In genomic region chr8:46546431-46547176, GRCm38 (mm10) we compare ENCODE assay signal across 8 mouse cellular contexts. TPM values are rescaled to one million over a fixed set of nuclear protein-coding genes. Genes with fewer than 3 reads are reported as not detected.
DNase-seq lines count a peak whose midpoint lies in the region; ATAC-seq and TF ChIP-seq lines count a peak whose summit lies in the region.

No protein-coding gene starts in this region.

- no peak overlapping the region for H3K4me2 ChIP-seq in hindbrain, postnatal 0 days (ENCODE audit: low read depth, low read length)
- H3K4me2 ChIP-seq in hindbrain, embryonic 12.5 days (replicated peaks), result no peak overlapping the region
- H3K4me2 ChIP-seq in intestine, embryonic 16.5 days (ENCODE audit: low read depth, low read length), result no peak overlapping the region

- no peaks in the 10 kb centered on the region for H3K4me1 ChIP-seq in hindbrain, postnatal 0 days (ENCODE audit: insufficient read depth, low read length)
- H3K4me1 ChIP-seq in hindbrain, embryonic 12.5 days, result peaks cover 3% of the 10 kb centered on the region; the same call in 1 of the 2 replicates
- H3K4me1 ChIP-seq in intestine, embryonic 16.5 days (ENCODE audit: control insufficient read depth, insufficient read depth, low read length), result peaks cover 14% of the 10 kb centered on the region

- H3K9ac ChIP-seq in hindbrain, postnatal 0 days (replicated peaks; ENCODE audit: low read length), result no peak overlapping the region
- H3K9ac ChIP-seq in hindbrain, embryonic 12.5 days, result no peak overlapping the region
- H3K9ac ChIP-seq in intestine, embryonic 16.5 days (ENCODE audit: low read depth, low read length), result no peak overlapping the region

- no peak overlapping the region for H3K4me3 ChIP-seq in hindbrain, postnatal 0 days (ENCODE audit: low read length)
- no peak overlapping the region for H3K4me3 ChIP-seq in hindbrain, embryonic 12.5 days
- no peak overlapping the region for H3K4me3 ChIP-seq in intestine, embryonic 16.5 days (ENCODE audit: low read length)

- no peaks in the 10 kb centered on the region for H3K27me3 ChIP-seq in hindbrain, postnatal 0 days (ENCODE audit: insufficient read depth, low read length)
- no peaks in the 10 kb centered on the region; the same call in 1 of the 2 replicates for H3K27me3 ChIP-seq in hindbrain, embryonic 12.5 days
- H3K27me3 ChIP-seq in intestine, embryonic 16.5 days (replicated peaks; ENCODE audit: control insufficient read depth, insufficient read depth, low read length), result no peaks in the 10 kb centered on the region

- DNase-seq in hindbrain, postnatal 0 days (ENCODE audit: low spot score), result peak; percentile 4
- DNase-seq in adrenal gland, postnatal 36 days, result peak; percentile 58 to 60
- peak; percentile 51 for DNase-seq in lung, postnatal 14 days
- DNase-seq in left cerebral cortex, adult 8-10 months (ENCODE audit: low spot score in 2 of 2), result no peak
- no peak for DNase-seq in layer of hippocampus, adult 9-11 months
- no peak for DNase-seq in cerebellum, adult 11-12 months

- no peak for TF ChIP-seq CTCF in hindbrain, postnatal 0 days (IDR thresholded peaks at IDR 0.05; ENCODE audit: low read depth)

- no peaks in the 10 kb centered on the region for H3K36me3 ChIP-seq in hindbrain, postnatal 0 days (ENCODE audit: insufficient read depth, low read length)
- no peaks in the 10 kb centered on the region for H3K36me3 ChIP-seq in hindbrain, embryonic 12.5 days
- H3K36me3 ChIP-seq in intestine, embryonic 16.5 days (ENCODE audit: control insufficient read depth, insufficient read depth, low read length), result no peaks in the 10 kb centered on the region

- H3K27ac ChIP-seq in hindbrain, postnatal 0 days, result no peak overlapping the region
- no peak overlapping the region for H3K27ac ChIP-seq in hindbrain, embryonic 12.5 days
- H3K27ac ChIP-seq in intestine, embryonic 16.5 days (ENCODE audit: low read length), result no peak overlapping the region

- ATAC-seq in hindbrain, postnatal 0 days, result no peak
- ATAC-seq in hindbrain, embryonic 12.5 days (ENCODE audit: low FRiP score), result no peak
- peak; percentile 21; the same call in 1 of the 2 replicates for ATAC-seq in intestine, embryonic 16.5 days

- WGBS in hindbrain, postnatal 0 days, result 67% methylated on average over 11 of the region's 11 CpGs
- 81% methylated on average over 11 of the region's 11 CpGs for WGBS in hindbrain, embryonic 12.5 days
- 75% methylated on average over 11 of the region's 11 CpGs for WGBS in intestine, embryonic 16.5 days

- H3K9me3 ChIP-seq in hindbrain, postnatal 0 days (ENCODE audit: low read length), result no peaks in the 10 kb centered on the region
- H3K9me3 ChIP-seq in hindbrain, embryonic 12.5 days (replicated peaks), result no peaks in the 10 kb centered on the region
- H3K9me3 ChIP-seq in intestine, embryonic 16.5 days (ENCODE audit: control insufficient read depth, low read length), result no peaks in the 10 kb centered on the region

RNA-seq across cellular contexts. Expression of gene Cenpu, which starts 5.2 kb away (rescaled TPM):
- 2.2 and 6.0 TPM in 2 replicates for total RNA-seq in hindbrain, postnatal 0 days (2014; rRNA removed)
- 7.5 and 8.0 TPM in 2 replicates for polyA plus RNA-seq in hindbrain, postnatal 0 days (2015; fragmentation: Nextera tagmentation; extraction: Ambion mirVana)
- polyA plus RNA-seq in hindbrain, embryonic 12.5 days (2016; fragmentation: Nextera tagmentation; extraction: Ambion mirVana), result 16.2 and 18.1 TPM in 2 replicates
- 1 to 10 TPM; 1.8 to 3.1 TPM for total RNA-seq in adrenal gland, postnatal 36 days (2021)
- 9.0 and 12.7 TPM in 2 replicates for polyA plus RNA-seq in intestine, embryonic 16.5 days (2015; fragmentation: Nextera tagmentation; extraction: Ambion mirVana)
- 1 to 10 TPM; 2.1 to 5.7 (median 3.1) TPM for total RNA-seq in left cerebral cortex, adult 8-10 months (2022)

Comparison
In these comparisons a context has a peak if more than half of its experiments do, and no peak if none do; other contexts are left out.
1. DNase-seq: peak in hindbrain, postnatal 0 days (single experiment), adrenal gland, postnatal 36 days (2 of 2) and lung, postnatal 14 days (single experiment); none in left cerebral cortex, adult 8-10 months (0 of 2), layer of hippocampus, adult 9-11 months (single experiment) and cerebellum, adult 11-12 months (single experiment).